Mouse (Mus musculus) kidney, adult 2 months (tissue): Measurements from ENCODE around the gene Apba3. TPM values are rescaled to one million over a fixed set of nuclear protein-coding genes. Genes with fewer than 3 reads are reported as not detected.

Source experiments
- DNase-seq: peaks from one replicate; pipeline ENCODE4 v3.0.0; 2021
- H3K27ac ChIP-seq: fragments of 200-500 bp; 2 replicates; pipeline ENCODE4 v1.5.1; 2012; ENCODE audit warnings: low read depth, low read length, control low read depth, inconsistent platforms; ENCODE audit not compliant: insufficient read depth
- H3K27me3 ChIP-seq: fragments of 200-500 bp; replicated peaks from 2 replicates; pipeline ENCODE4 v1.6.1; 2012; ENCODE audit warnings: mild to moderate bottlenecking, moderate library complexity, low read length, inconsistent platforms; ENCODE audit not compliant: control insufficient read depth, insufficient read depth
- H3K36me3 ChIP-seq: fragments of 200-500 bp; 2 replicates; pipeline ENCODE4 v1.6.1; 2012; ENCODE audit warnings: mild to moderate bottlenecking, moderate library complexity, low read length, inconsistent platforms; ENCODE audit not compliant: control insufficient read depth, insufficient read depth
- H3K4me1 ChIP-seq: fragments of 200-500 bp; 2 replicates; pipeline ENCODE4 v1.6.1; 2011; ENCODE audit warnings: low read length; ENCODE audit not compliant: control insufficient read depth, insufficient read depth
- H3K4me3 ChIP-seq: fragments of 200-500 bp; 2 replicates; pipeline ENCODE4 v1.5.1; 2011; ENCODE audit warnings: mild to moderate bottlenecking, low read depth, low read length, control low read depth; ENCODE audit not compliant: insufficient read depth
- CTCF ChIP-seq: fragments of 200-500 bp; conservative IDR thresholded peaks from 2 replicates; pipeline ENCODE4 v1.5.1; 2011; ENCODE audit warnings: low read depth, mild to moderate bottlenecking, control low read depth, low read length, moderate library complexity, mixed read lengths; ENCODE audit not compliant: insufficient read depth, insufficient read length
- POLR2A ChIP-seq: fragments of 200-500 bp; IDR thresholded peaks from one replicate; pipeline ENCODE4 v1.6.1; 2011; ENCODE audit warnings: low read depth, low read length, control low read depth
- WGBS: fragments of 180-500 bp; shearing (Covaris S2); methylation state at CpG from one replicate; pipeline ENCODE4 v1.1.7; 2018; 5-methylcytosine and 5-hydroxymethylcytosine counted together
- polyA plus RNA-seq: library from polyadenylated mRNA; depleted of rRNA; stranded (reverse); fragments of >200 nt; gene quantifications from 2 replicates; pipeline ENCODE4 v1.2.3, GENCODE M21; 2012

The Apba3 gene
- polyA plus RNA-seq, 1 experiment: 142 TPM

- Histone ChIP-seq H3K27ac (no peak overlapping the region), H3K4me1 (no peaks in the 10 kb centered on the region; the same call in 1 of the 2 replicates), H3K27me3 (no peaks in the 10 kb centered on the region), H3K36me3 (peaks cover 4% of the 10 kb centered on the region; the same call in 1 of the 2 replicates), H3K4me3 (peak overlapping the region; percentile 64)
- DNase-seq: no peak
- TF ChIP-seq CTCF (no peak), POLR2A (no peak)
- WGBS: 67% methylated on average over 16 of the region's 16 CpGs
Observed at GRCm38 (mm10) chr10:81268643-81269412, 2.1 kb downstream of the Apba3 start.

GRCm38 (mm10) chr10:81272356-81272755 lies 5.6 kb downstream of the Apba3 start:
- H3K27me3 ChIP-seq: no peaks in the 10 kb centered on the region
- H3K4me1 ChIP-seq: no peaks in the 10 kb centered on the region
- TF ChIP-seq CTCF (no peak), POLR2A (no peak)
- 90% methylated on average over 21 of the region's 21 CpGs for WGBS
- no peak for DNase-seq
- H3K4me3 ChIP-seq: no peak overlapping the region
- H3K36me3 ChIP-seq: peaks cover 4% of the 10 kb centered on the region; the same call in 1 of the 2 replicates
- no peak overlapping the region for H3K27ac ChIP-seq

- no peak overlapping the region for H3K4me3 ChIP-seq
- 86% methylated on average over 19 of the region's 19 CpGs for WGBS
- no peak overlapping the region for H3K27ac ChIP-seq
- peaks cover 4% of the 10 kb centered on the region; the same call in 1 of the 2 replicates for H3K36me3 ChIP-seq
- no peak for DNase-seq
- H3K27me3 ChIP-seq: no peaks in the 10 kb centered on the region
- H3K4me1 ChIP-seq: no peaks in the 10 kb centered on the region
- no peak for TF ChIP-seq CTCF
- no peak for TF ChIP-seq POLR2A
Observed at GRCm38 (mm10) chr10:81273842-81274241, 7.1 kb downstream of the Apba3 start.

- TF ChIP-seq POLR2A (no peak), CTCF (no peak)
- Histone ChIP-seq H3K4me3 (no peak overlapping the region), H3K4me1 (no peaks in the 10 kb centered on the region), H3K27ac (no peak overlapping the region), H3K27me3 (no peaks in the 10 kb centered on the region), H3K36me3 (no peaks in the 10 kb centered on the region; the same call in 1 of the 2 replicates)
- 90% methylated on average over 22 of the region's 22 CpGs for WGBS
- no peak for DNase-seq
Observed at GRCm38 (mm10) chr10:81277676-81278075, 10.9 kb downstream of the Apba3 start.

- DNase-seq: no peak
- Histone ChIP-seq H3K4me3 (no peak overlapping the region), H3K36me3 (no peaks in the 10 kb centered on the region), H3K27ac (no peak overlapping the region), H3K27me3 (no peaks in the 10 kb centered on the region), H3K4me1 (no peaks in the 10 kb centered on the region)
- TF ChIP-seq POLR2A: no peak
- TF ChIP-seq CTCF: no peak
- 42% methylated on average over 10 of the region's 10 CpGs for WGBS
Observed at GRCm38 (mm10) chr10:81279496-81279895, 12.7 kb downstream of the Apba3 start.

GRCm38 (mm10) chr10:81284189-81284588 lies 17.4 kb downstream of the Apba3 start:
- Histone ChIP-seq H3K27ac (peak overlapping the region; percentile 66), H3K27me3 (no peaks in the 10 kb centered on the region), H3K4me3 (no peak overlapping the region), H3K36me3 (no peaks in the 10 kb centered on the region), H3K4me1 (peaks cover 12% of the 10 kb centered on the region)
- no peak for TF ChIP-seq CTCF
- TF ChIP-seq POLR2A: no peak
- peak; percentile 59 for DNase-seq
- WGBS: 64% methylated on average over 6 of the region's 6 CpGs

GRCm38 (mm10) chr10:81284719-81285118 lies 18.0 kb downstream of the Apba3 start:
- Histone ChIP-seq H3K4me1 (peaks cover 12% of the 10 kb centered on the region), H3K4me3 (peak overlapping the region; percentile 55), H3K36me3 (no peaks in the 10 kb centered on the region), H3K27ac (peak overlapping the region; percentile 81), H3K27me3 (no peaks in the 10 kb centered on the region)
- 13% methylated on average over 17 of the region's 17 CpGs for WGBS
- DNase-seq: peak; percentile 78
- TF ChIP-seq CTCF (no peak), POLR2A (no peak)
